Mouse (Mus musculus) CD4-positive, CD25-positive, alpha-beta regulatory T cell, adult 2 months (primary cell): ENCODE measurements around the gene Uhmk1.

Source experiments
- DNase-seq: peaks from one replicate; pipeline ENCODE4 v3.0.0-alpha.2; 2012; ENCODE audit warnings: low read depth, low spot score

Uhmk1 gene

DNA sequence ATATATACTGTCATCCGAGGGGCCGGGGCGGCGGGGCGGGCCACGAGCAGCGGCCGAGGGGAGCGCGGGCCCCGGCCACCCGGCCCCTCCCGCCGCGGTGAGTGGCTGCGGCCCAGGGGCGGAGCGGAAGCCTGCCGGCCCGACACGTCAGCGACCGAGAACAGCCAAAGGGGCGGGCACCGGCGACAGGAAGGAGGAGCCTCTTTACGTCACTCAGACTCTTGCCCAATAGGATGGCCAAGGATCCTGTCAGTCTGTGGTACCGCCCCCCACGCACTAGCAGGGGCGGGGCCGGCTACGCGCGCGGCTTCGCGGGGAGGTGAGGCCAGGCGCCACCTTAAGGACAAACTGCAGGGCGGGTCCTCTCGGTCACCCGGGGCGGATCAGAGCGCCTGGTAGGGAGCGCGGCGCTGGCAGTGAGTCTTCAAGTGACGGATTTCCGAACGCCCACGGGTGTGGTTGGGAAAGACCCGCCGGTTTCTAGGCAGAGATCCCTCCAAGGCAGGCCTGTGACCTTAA is 40.3 kb downstream of the Uhmk1 start, which contains the start of gene Uap1:
TSS of gene Uap1 (minus strand) at position 144 of the 519 bp plus-strand sequence.
- peak; percentile 100 for DNase-seq

DNA sequence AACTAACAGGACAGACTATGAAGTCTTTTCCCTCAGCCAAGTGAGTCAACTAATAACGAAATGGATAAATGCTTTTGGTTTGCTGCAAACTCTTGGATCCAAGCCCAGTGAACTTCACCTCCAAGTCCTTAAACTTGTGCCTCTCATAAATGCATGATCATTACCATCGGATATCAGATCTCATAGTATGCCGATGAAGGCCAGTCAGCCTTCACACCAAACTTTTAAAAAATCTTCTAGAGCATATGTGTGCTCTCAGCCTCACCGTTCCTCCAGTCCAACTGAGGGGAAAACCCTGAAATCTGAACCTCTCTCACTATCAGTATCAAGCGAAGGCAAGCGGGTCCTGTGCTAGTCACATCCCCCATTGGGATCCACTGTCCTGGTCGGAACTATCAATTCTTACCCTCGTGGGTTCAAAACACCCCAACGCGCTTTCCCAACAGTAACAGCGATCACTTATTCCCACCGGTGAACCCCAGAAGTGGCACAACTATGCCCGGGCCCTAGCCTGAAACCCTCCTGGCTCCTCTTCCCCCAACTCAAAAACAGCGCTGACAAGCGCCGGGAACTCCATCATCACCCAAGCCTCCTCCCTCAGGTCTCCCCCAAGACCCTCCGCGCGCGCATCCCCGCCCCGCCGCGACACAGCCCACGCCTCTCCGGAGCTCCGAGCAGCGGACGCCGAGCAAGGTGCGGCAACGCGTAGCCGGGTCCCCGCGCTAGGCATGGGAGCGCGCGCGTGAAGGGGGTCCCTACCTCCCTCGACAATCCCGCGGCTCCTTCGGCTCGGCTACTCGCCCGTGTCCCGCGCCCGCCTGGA is 41.0 kb downstream of the Uhmk1 start:
- DNase-seq, result no peak

DNA sequence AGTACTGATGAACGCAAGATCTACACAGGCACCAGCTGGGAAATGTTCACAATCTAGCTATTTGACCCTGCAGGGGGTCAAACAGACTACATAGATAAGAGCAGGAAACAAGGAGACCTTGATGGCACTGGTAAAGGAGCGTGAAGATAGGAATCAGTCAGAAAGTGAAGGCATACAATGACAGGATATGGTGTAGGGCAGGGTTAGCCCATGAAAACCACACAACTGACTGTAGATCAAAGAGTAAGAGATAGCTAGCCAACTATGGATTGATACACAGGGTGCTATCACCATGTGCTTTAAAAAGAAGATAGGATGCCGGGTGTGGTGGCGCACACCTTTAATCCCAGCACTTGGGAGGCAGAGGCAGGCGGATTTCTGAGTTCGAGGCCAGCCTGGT is 47.4 kb downstream of the Uhmk1 start:
- DNase-seq, result peak; percentile 34

DNA sequence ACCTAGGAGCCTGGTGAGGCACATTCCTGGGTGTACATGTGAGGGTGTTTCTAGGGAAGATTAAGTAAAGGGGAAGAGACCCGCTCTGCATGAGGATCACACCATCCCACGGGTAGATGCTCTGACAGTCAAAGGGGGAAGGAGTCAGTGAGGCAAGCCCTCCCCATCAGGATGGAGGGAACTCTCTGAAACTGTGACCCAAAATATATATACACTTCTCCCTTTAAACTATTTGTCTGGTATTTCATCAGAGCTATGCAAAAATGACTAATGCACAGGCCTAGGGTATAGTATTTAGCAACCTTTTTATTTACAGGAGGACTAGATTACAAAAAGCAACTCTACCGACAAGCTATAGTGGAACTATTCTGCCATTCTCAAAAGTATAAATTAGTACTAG is 50.3 kb downstream of the Uhmk1 start:
- DNase-seq, result no peak

DNA sequence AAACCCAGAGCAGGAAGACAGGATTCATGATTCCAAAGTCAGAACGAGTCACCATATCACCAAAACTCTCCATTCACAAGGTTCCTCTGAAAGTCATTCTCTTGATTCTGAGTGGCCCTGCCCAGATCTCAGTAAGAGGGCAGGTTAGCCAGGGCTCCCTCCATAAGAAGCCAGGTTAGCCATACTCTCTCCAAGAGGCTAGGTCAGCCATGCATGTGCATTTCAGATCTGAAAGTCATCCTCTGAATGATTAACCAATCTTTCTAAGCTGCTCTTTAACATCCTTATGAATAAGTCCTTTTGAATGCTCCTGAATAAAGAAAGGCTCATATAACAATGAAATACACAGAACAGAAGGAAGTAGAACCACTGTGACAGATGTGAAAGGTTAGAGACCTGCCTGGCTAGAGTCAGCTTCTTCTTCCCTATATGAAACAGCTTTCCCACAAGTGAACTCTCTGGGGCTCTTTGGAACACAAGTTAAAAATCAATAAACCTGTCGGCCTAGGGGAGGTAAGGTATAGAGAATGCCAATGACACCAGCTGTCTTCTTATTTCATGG is 51.1 kb downstream of the Uhmk1 start:
- DNase-seq, result no peak

DNA sequence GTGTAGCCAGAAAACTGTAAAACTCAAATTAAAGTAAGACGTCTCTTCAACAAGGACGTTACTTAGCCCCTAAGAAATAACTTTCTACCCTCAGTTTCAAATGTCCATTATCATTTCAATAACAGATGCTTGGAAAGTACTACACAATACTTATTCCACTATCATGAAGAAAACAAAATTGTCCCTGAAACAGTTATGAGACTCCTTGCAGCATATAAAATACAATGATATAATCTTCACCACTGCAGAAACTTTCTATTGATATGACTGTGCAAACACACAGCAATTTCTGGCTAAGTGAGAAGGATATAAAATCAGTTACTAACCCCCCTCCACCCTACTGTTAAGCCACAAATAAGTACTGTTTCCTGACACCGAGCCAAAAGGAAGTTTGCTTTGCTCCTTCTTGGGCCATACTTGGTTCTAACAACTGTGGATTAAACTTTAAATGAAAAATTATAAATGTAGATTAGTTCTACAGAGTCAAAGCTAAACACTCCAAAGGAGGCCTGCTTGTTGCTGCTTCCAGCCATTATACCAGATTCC is 51.7 kb downstream of the Uhmk1 start:
- DNase-seq, result no peak

DNA sequence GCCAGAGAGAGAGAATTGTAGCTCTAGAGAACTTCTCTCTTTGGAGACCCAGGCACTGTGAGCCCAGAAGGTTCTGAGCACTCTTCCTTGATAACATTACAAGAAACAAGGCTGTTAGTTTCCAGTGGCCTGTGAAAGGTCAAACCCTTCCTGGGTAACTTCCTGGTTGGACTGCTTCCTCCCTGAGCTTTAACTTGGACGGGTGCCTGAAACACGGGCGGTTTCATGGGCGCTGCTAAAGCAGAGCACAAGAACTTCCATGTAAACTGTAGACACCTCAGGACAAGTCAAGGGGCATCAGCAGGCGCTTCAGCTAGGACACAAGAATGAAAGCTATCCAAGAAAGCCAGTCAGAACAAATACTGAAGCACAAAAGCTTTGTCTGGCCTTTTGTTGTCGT is 53.3 kb downstream of the Uhmk1 start:
- DNase-seq, result no peak

DNA sequence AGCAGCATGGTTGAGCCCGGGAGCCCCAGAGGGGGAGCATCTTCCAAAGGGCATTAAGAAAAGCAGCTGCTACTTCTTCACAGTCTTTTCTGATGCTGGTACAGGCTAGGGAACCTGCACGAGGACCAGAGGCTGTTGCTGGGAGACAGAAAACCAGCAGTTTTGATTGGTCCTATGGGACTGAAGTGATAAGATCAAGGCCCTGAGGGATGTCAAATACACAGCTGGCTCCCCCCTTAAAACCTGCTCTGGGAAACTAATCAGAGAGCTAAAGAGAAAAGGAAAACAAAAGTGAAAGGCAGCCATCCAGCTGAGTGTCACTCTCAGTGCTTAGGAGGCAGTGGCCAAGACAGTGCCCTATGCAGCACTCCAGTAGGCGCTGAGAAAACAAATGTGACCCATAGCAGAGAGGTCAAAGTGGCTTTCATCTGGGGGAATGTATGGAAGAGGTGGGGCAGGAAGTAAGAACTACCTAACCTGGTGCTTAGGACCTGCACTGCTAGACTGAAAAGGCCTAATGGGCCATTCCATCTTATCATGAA is 54.7 kb downstream of the Uhmk1 start:
- DNase-seq, result no peak

DNA sequence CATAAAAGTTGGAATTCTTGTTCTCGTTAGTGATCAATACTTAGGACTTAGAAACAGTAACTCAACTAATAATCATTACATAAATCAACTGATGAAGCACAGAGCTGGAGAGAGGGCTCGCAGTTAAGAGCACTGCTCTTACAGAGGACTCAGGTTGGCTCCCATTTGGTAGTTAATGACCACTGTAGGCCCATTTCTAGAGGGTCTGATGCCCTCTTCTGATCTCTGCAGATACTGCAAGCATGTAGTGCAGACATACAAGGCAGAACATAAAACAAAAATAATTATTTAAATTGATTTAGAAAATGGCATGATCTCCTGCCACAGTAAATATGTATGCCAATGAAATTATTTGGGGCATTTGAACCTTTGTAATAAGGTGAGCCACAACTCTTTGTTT is 55.5 kb downstream of the Uhmk1 start:
- DNase-seq, result no peak

DNA sequence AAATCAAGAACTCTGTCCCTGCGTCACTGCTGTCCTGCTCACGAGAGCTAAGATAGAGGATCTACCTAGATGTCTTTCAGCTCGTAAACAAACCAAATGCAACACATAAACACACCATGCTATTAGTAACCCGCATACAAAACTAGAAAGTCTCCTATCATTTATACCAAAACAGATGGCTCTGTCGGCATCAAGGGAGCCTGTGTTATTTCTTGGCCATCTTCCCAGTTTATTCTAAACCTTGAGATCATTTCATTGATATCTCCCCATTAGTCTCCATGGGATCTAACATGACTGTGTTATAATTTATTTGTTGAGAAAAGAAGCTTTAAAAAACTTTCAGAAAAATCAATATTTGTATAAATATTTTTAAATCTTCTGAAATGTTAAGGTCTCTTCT is 59.4 kb downstream of the Uhmk1 start:
- no peak for DNase-seq

DNA sequence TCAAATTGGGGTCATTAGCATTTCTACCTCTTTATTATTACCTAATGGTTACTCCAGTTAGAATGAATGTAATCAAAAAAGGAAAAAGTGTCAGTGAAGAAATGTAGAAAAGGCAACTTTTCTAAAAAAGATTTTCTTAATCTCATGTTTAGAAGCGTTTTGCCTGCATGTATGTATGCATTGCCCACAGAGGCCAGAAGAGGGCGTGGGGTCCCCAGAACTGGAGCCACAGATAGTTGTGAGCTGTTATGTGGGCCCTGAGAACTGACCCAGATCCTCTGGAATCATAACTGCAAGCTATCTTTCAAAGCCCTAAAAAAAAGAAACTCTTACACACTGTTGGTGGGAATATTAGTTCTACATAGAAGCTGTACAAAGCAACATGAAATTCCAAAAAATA is 59.9 kb downstream of the Uhmk1 start:
- DNase-seq, result no peak

DNA sequence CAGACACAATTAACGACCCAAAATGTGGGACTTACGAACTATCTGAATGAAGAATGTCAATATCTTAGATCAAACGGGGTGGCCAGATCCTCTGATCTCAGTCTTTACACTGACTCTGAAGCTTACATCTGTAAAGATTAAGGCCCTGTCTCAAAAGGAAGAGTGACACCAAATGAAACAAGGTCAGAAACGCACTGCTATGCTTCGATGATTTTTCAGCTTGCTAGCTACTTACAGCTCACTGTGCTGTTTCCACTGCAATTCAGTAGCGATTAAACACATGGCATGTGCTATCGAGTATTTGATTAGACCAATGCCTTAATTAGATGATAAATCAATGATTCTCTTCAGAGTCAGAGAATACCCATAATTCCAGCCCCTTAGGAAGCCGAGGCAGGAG is 61.2 kb downstream of the Uhmk1 start:
- no peak for DNase-seq

DNA sequence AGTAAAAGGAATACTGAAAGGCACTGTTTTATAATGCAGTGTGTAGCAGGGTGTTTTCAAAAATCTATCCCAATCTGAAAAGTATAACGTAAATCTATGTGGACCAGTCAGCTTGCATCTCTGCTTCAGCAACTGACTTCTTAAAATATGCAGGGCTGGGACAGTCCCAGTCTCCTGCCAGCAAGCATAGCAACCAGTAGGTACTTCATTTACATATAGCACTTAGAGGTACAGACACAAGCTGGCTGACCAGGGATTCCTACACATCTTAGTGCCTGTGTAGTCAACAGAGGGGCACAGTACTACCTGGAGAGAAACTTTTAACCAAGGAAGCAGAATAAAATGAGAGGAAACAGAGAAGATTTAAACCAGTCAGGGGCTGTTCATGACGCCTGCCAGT is 62.6 kb downstream of the Uhmk1 start:
- DNase-seq, result peak; percentile 51

DNA sequence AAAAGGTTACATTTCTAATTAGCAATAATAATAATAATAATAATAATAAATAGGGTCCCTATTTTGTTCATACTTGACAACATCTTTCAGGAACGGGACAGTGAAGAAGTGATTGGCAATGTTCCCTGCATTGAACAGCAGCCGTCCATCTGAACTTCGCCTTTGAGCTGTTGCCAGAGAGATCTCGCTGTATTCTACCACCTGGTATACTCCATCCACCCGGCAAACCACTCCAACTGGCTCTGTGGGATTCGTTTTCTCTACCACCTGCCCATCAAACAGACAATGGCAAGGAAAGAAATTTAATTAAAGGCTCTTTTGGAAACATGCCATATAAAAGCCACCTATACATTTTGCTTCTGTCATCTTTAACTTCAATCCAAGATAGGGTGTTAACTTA is 64.3 kb downstream of the Uhmk1 start:
- DNase-seq, result no peak

DNA sequence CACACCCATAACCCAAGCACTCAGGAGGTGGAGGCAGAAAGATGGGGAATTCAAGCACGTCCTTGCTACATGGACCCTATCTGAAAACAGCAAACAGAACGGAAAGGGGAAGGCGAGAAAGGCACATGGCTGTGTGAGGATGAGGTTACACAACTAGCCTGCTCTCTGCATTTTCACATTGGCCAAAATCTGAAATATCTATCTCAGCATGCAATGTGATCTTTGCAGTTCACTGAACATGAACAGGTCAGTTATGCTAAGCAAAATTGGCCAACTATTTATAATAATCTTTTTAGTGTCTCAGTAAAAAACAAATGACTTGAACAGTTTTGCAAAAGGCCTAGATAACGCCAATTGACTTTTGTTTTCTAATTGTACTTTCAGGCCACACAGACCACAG is 65.4 kb downstream of the Uhmk1 start:
- no peak for DNase-seq

DNA sequence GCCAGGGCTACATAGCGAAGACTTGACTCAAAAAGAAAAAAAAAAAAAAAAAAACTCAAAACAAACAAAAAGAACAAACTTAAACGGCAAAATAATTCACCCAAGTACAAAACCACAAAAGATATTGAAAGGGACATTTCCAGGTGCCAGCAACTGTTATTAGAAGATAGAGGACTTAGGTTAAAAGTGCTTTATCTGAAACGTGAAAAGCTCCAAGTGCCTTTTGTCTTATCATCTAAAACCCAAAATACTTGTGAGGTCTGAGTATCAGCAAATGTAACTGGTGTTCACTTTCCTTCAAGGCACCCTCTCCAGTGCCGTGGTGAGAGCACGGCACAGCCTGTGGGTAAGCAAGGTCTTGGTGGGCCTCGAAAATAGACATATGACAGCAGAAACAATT is 66.7 kb downstream of the Uhmk1 start:
- DNase-seq, result no peak

DNA sequence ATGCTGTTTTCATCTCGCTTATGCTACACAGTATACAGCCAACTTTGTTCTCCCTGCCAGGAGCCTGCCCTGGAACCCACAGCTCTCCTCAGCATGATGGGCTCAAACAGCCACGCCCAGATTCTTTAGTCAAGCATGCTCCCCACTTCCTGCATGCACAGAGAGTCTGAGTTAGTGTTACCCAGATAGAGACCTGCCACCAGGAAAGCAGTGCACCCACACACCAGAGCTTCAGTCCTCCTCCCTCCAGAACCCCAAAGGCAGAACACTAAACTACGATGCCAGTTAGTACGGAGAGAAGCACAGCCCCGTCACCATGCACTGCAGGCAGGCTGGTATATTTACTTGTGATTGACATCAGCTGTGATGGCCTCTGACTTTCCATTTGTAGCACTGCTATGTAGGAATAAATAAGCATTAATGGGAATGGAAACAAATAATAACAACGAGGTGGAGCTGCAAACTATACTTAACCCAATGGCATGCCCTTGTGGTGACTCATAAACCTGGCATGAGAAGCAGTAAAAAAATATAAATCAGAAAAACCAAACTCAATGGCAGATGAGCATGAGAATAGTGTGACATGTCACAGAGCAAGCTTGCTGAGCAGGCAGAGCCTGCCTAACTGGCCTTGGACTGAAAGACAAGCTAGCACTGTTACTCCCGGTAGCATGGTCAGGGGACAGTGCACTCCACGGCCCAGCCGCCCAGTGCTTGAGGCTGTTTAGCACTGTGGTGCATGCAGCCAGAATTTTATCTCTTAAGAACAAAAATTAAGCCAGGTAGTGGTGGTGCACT is 67.3 kb downstream of the Uhmk1 start:
- peak; percentile 43 for DNase-seq

DNA sequence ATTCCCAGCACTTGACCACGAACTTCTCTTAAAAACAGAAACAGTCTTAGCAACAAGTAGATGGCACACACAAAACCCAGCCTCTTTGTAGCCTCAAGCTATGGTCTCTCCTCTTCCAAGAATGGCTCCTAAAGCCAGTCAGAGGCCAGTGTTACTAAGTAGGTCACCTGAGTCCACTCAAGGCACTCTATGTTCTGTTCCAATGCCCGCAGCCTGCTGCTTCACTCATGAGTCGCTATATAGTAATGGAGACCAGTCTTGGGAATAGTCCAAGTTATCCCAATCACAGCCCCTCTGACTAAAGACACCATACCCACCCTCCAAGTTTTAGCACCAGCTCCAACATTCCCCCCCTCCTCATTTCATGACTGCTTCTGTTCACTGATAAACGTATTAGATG is 69.6 kb downstream of the Uhmk1 start:
- no peak for DNase-seq
